Mouse (Mus musculus) erythroblast, embryonic 14.5 days (primary cell): ENCODE measurements around the gene Prkn.

Source experiments
- GATA1 ChIP-seq: IDR thresholded peaks from 2 replicates; pipeline ENCODE4 v1.6.1; 2012; ENCODE audit warnings: low read length, inconsistent platforms, mixed read lengths
- TAL1 ChIP-seq: IDR thresholded peaks from 3 replicates; pipeline ENCODE4 v1.6.1; 2012; ENCODE audit warnings: low read length, inconsistent platforms, mixed read lengths

GRCm38 (mm10) chr17:11719801-11720200 is 879.6 kb downstream of the Prkn start:
- no peak for TF ChIP-seq TAL1
- no peak for TF ChIP-seq GATA1
